Mouse (Mus musculus): ENCODE measurements around the gene Tcp11. TPM values are rescaled to one million over a fixed set of nuclear protein-coding genes. Genes with fewer than 3 reads are reported as not detected.

The Tcp11 gene
- polyA plus RNA-seq, 1 experiment: 5.0 TPM

GRCm38 (mm10) chr17:28117451-28118209 lies 37.2 kb upstream of the Tcp11 start:
- H3K27ac ChIP-seq (ENCODE audit: control insufficient read depth, insufficient read depth, low read length): no peak overlapping the region
- no peaks in the 10 kb centered on the region for H3K27me3 ChIP-seq (ENCODE audit: control insufficient read depth, insufficient read depth, low read length)
- peak; percentile 27 for DNase-seq
- TF ChIP-seq CTCF (IDR thresholded peaks at IDR 0.05; ENCODE audit: borderline replicate concordance, control insufficient read depth, extremely low read depth, insufficient read depth, low read length, poor library complexity): 0 out of 2 replicates have a peak, but pooled peaks have one; percentile 34
- no peak for TF ChIP-seq POLR2A (IDR thresholded peaks at IDR 0.05; ENCODE audit: control insufficient read depth, extremely low read depth, insufficient read depth, low read length, poor library complexity)
- no peaks in the 10 kb centered on the region for H3K36me3 ChIP-seq (ENCODE audit: control insufficient read depth, insufficient read depth, low read length)
- no peak overlapping the region for H3K4me3 ChIP-seq (ENCODE audit: control insufficient read depth, insufficient read depth, low read length)
- H3K4me1 ChIP-seq (replicated peaks; ENCODE audit: control insufficient read depth, insufficient read depth, low read length): peaks cover 5% of the 10 kb centered on the region
- 3% methylated on average over 19 of the region's 19 CpGs for WGBS

- TF ChIP-seq POLR2A (IDR thresholded peaks at IDR 0.05; ENCODE audit: control insufficient read depth, extremely low read depth, insufficient read depth, low read length, poor library complexity) (no peak), CTCF (IDR thresholded peaks at IDR 0.05; ENCODE audit: borderline replicate concordance, control insufficient read depth, extremely low read depth, insufficient read depth, low read length, poor library complexity) (no peak)
- no peaks in the 10 kb centered on the region for H3K36me3 ChIP-seq (ENCODE audit: control insufficient read depth, insufficient read depth, low read length)
- DNase-seq: no peak
- no peak overlapping the region for H3K27ac ChIP-seq (ENCODE audit: control insufficient read depth, insufficient read depth, low read length)
- H3K4me3 ChIP-seq (ENCODE audit: control insufficient read depth, insufficient read depth, low read length): no peak overlapping the region
- WGBS: 84% methylated on average over 9 of the region's 9 CpGs
- no peaks in the 10 kb centered on the region for H3K27me3 ChIP-seq (ENCODE audit: control insufficient read depth, insufficient read depth, low read length)
- peaks cover 5% of the 10 kb centered on the region for H3K4me1 ChIP-seq (replicated peaks; ENCODE audit: control insufficient read depth, insufficient read depth, low read length)
Observed at GRCm38 (mm10) chr17:28116335-28116734, 35.9 kb upstream of the Tcp11 start.

- 90% methylated on average over 8 of the region's 8 CpGs for WGBS
- TF ChIP-seq CTCF (IDR thresholded peaks at IDR 0.05; ENCODE audit: borderline replicate concordance, control insufficient read depth, extremely low read depth, insufficient read depth, low read length, poor library complexity): no peak
- no peak for TF ChIP-seq POLR2A (IDR thresholded peaks at IDR 0.05; ENCODE audit: control insufficient read depth, extremely low read depth, insufficient read depth, low read length, poor library complexity)
- H3K27me3 ChIP-seq (ENCODE audit: control insufficient read depth, insufficient read depth, low read length): no peaks in the 10 kb centered on the region
Observed at GRCm38 (mm10) chr17:28112266-28112665, 31.8 kb upstream of the Tcp11 start.

GRCm38 (mm10) chr17:28107275-28107674 lies 26.8 kb upstream of the Tcp11 start:
- Histone ChIP-seq H3K4me3 (ENCODE audit: control insufficient read depth, insufficient read depth, low read length) (no peak overlapping the region), H3K27ac (ENCODE audit: control insufficient read depth, insufficient read depth, low read length) (no peak overlapping the region), H3K27me3 (ENCODE audit: control insufficient read depth, insufficient read depth, low read length) (no peaks in the 10 kb centered on the region), H3K36me3 (ENCODE audit: control insufficient read depth, insufficient read depth, low read length) (no peaks in the 10 kb centered on the region), H3K4me1 (replicated peaks; ENCODE audit: control insufficient read depth, insufficient read depth, low read length) (peaks cover 9% of the 10 kb centered on the region)
- no peak for DNase-seq
- TF ChIP-seq POLR2A (IDR thresholded peaks at IDR 0.05; ENCODE audit: control insufficient read depth, extremely low read depth, insufficient read depth, low read length, poor library complexity) (no peak), CTCF (IDR thresholded peaks at IDR 0.05; ENCODE audit: borderline replicate concordance, control insufficient read depth, extremely low read depth, insufficient read depth, low read length, poor library complexity) (no peak)
- WGBS: 62% methylated on average over 14 of the region's 14 CpGs

More at GRCm38 (mm10) chr17:28112266-28112665, 31.8 kb upstream of the Tcp11 start:
- Histone ChIP-seq H3K27ac (ENCODE audit: control insufficient read depth, insufficient read depth, low read length) (no peak overlapping the region), H3K36me3 (ENCODE audit: control insufficient read depth, insufficient read depth, low read length) (no peaks in the 10 kb centered on the region), H3K4me1 (replicated peaks; ENCODE audit: control insufficient read depth, insufficient read depth, low read length) (0 out of 2 replicates have a peak, but pooled peaks cover under 1% of the 10 kb centered on the region), H3K4me3 (ENCODE audit: control insufficient read depth, insufficient read depth, low read length) (no peak overlapping the region)
- no peak for DNase-seq

- TF ChIP-seq POLR2A (IDR thresholded peaks at IDR 0.05; ENCODE audit: control insufficient read depth, extremely low read depth, insufficient read depth, low read length, poor library complexity) (no peak), CTCF (IDR thresholded peaks at IDR 0.05; ENCODE audit: borderline replicate concordance, control insufficient read depth, extremely low read depth, insufficient read depth, low read length, poor library complexity) (peak; percentile 64; the same call in 1 of the 2 replicates)
- Histone ChIP-seq H3K27me3 (ENCODE audit: control insufficient read depth, insufficient read depth, low read length) (no peaks in the 10 kb centered on the region), H3K27ac (ENCODE audit: control insufficient read depth, insufficient read depth, low read length) (no peak overlapping the region), H3K36me3 (ENCODE audit: control insufficient read depth, insufficient read depth, low read length) (no peaks in the 10 kb centered on the region), H3K4me3 (ENCODE audit: control insufficient read depth, insufficient read depth, low read length) (no peak overlapping the region), H3K4me1 (replicated peaks; ENCODE audit: control insufficient read depth, insufficient read depth, low read length) (peaks cover 9% of the 10 kb centered on the region)
- 82% methylated on average over 6 of the region's 6 CpGs for WGBS
- DNase-seq: peak; percentile 16
Observed at GRCm38 (mm10) chr17:28106352-28106751, 25.9 kb upstream of the Tcp11 start.

GRCm38 (mm10) chr17:28104416-28104815 lies 24.0 kb upstream of the Tcp11 start:
- Histone ChIP-seq H3K27me3 (ENCODE audit: control insufficient read depth, insufficient read depth, low read length) (no peaks in the 10 kb centered on the region), H3K36me3 (ENCODE audit: control insufficient read depth, insufficient read depth, low read length) (no peaks in the 10 kb centered on the region), H3K27ac (ENCODE audit: control insufficient read depth, insufficient read depth, low read length) (no peak overlapping the region), H3K4me1 (replicated peaks; ENCODE audit: control insufficient read depth, insufficient read depth, low read length) (peaks cover 9% of the 10 kb centered on the region), H3K4me3 (ENCODE audit: control insufficient read depth, insufficient read depth, low read length) (no peak overlapping the region)
- no peak for DNase-seq
- no peak for TF ChIP-seq POLR2A (IDR thresholded peaks at IDR 0.05; ENCODE audit: control insufficient read depth, extremely low read depth, insufficient read depth, low read length, poor library complexity)
- TF ChIP-seq CTCF (IDR thresholded peaks at IDR 0.05; ENCODE audit: borderline replicate concordance, control insufficient read depth, extremely low read depth, insufficient read depth, low read length, poor library complexity): no peak
- WGBS: 95% methylated on average over 6 of the region's 6 CpGs
